Mouse (Mus musculus): ENCODE data around the gene Dlg2. TPM values are rescaled to one million over a fixed set of nuclear protein-coding genes. Genes with fewer than 3 reads are reported as not detected.

Dlg2 gene
- total RNA-seq (2022) = 100 to 1,000 TPM; 216 to 253 (median 244) TPM

GRCm38 (mm10) chr7:90476313-90477245 is at the start of gene Dlg2:
TSS of gene Dlg2 (plus strand) at chr7:90476672.
- peak; percentile 33 to 50 for DNase-seq (ENCODE audit: low spot score in 2 of 2)

- DNase-seq (ENCODE audit: low spot score in 2 of 2) = no peak
Measured at GRCm38 (mm10) chr7:90427006-90427405, 49.5 kb upstream of the Dlg2 start.

GRCm38 (mm10) chr7:90432221-90432620 is 44.3 kb upstream of the Dlg2 start:
- DNase-seq (ENCODE audit: low spot score in 2 of 2) = no peak

GRCm38 (mm10) chr7:90440044-90440443 is 36.4 kb upstream of the Dlg2 start:
- DNase-seq (ENCODE audit: low spot score in 2 of 2) = no peak

GRCm38 (mm10) chr7:90442070-90442469 is 34.4 kb upstream of the Dlg2 start:
- no peak for DNase-seq (ENCODE audit: low spot score in 2 of 2)

- peak; percentile 95 for DNase-seq (ENCODE audit: low spot score in 2 of 2)
Measured at GRCm38 (mm10) chr7:90442518-90443080, 33.9 kb upstream of the Dlg2 start, which contains the start of gene Crebzf. TSS of gene Crebzf (plus strand) at chr7:90442729.

GRCm38 (mm10) chr7:90443101-90444091 is 33.1 kb upstream of the Dlg2 start:
- peak; percentile 39 to 49 for DNase-seq (ENCODE audit: low spot score in 2 of 2)

- no peak for DNase-seq (ENCODE audit: low spot score in 2 of 2)
Measured at GRCm38 (mm10) chr7:90444206-90444605, 32.3 kb upstream of the Dlg2 start.

GRCm38 (mm10) chr7:90456149-90456844 is 20.2 kb upstream of the Dlg2 start:
- no peak for DNase-seq (ENCODE audit: low spot score in 2 of 2)

GRCm38 (mm10) chr7:90456845-90457468 is 19.5 kb upstream of the Dlg2 start, which contains the start of gene Tmem126a:
TSS of gene Tmem126a (minus strand) at chr7:90457229.
- DNase-seq (ENCODE audit: low spot score in 2 of 2) = peak; percentile 77 to 80

GRCm38 (mm10) chr7:90457517-90457916 is 19.0 kb upstream of the Dlg2 start:
- no peak for DNase-seq (ENCODE audit: low spot score in 2 of 2)

GRCm38 (mm10) chr7:90460330-90460729 is 16.1 kb upstream of the Dlg2 start:
- DNase-seq (ENCODE audit: low spot score in 2 of 2) = no peak

GRCm38 (mm10) chr7:90460930-90461329 is 15.5 kb upstream of the Dlg2 start:
- DNase-seq (ENCODE audit: low spot score in 2 of 2) = no peak

GRCm38 (mm10) chr7:90461441-90461840 is 15.0 kb upstream of the Dlg2 start:
- DNase-seq (ENCODE audit: low spot score in 2 of 2) = no peak

GRCm38 (mm10) chr7:90473511-90473910 is 3.0 kb upstream of the Dlg2 start:
- DNase-seq (ENCODE audit: low spot score in 2 of 2) = no peak

- peak; percentile 99 for DNase-seq (ENCODE audit: low spot score in 2 of 2)
Measured at GRCm38 (mm10) chr7:90475793-90476312, 619 bp upstream of the Dlg2 start, which contains the start of gene Tmem126b. TSS of gene Tmem126b (minus strand) at chr7:90476001.

- DNase-seq (ENCODE audit: low spot score in 2 of 2) = no peak
Measured at GRCm38 (mm10) chr7:90482607-90483006, 6.1 kb downstream of the Dlg2 start.

- DNase-seq (ENCODE audit: low spot score in 2 of 2) = no peak
Measured at GRCm38 (mm10) chr7:90508124-90508523, 31.7 kb downstream of the Dlg2 start.

GRCm38 (mm10) chr7:90512293-90512692 is 35.8 kb downstream of the Dlg2 start:
- no peak for DNase-seq (ENCODE audit: low spot score in 2 of 2)
